Mouse (Mus musculus) E14TG2a.4 (cell line): ENCODE data around the gene 4930447C04Rik.

Experiments
- H3K27me3 ChIP-seq: 2 replicates; pipeline ENCODE4 v1.6.1; 2014; ENCODE audit warnings: low read length, control low read depth; ENCODE audit not compliant: insufficient read depth
- H3K36me3 ChIP-seq: 2 replicates; pipeline ENCODE4 v1.6.1; 2014; ENCODE audit warnings: low read length, control low read depth; ENCODE audit not compliant: insufficient read depth
- H3K4me1 ChIP-seq: replicated peaks from 2 replicates; pipeline ENCODE4 v1.6.1; 2014; ENCODE audit warnings: low read depth, low read length, control low read depth
- H3K4me3 ChIP-seq: replicated peaks from 2 replicates; pipeline ENCODE4 v1.5.1; 2014; ENCODE audit warnings: mild to moderate bottlenecking, low read length
- H3K9me3 ChIP-seq: 2 replicates; pipeline ENCODE4 v1.6.1; 2014; ENCODE audit warnings: low read length, control low read depth
- CTCF ChIP-seq: conservative IDR thresholded peaks from 2 replicates; pipeline ENCODE4 v1.5.1; 2014; ENCODE audit warnings: low read length
- NANOG ChIP-seq: IDR thresholded peaks from 2 replicates; pipeline ENCODE4 v1.6.1; 2014; ENCODE audit warnings: borderline replicate concordance, low read length, mixed read lengths
- POU5F1 ChIP-seq: IDR thresholded peaks from 2 replicates; pipeline ENCODE4 v1.6.1; 2014; ENCODE audit warnings: low read length, borderline replicate concordance

The 4930447C04Rik gene

DNA sequence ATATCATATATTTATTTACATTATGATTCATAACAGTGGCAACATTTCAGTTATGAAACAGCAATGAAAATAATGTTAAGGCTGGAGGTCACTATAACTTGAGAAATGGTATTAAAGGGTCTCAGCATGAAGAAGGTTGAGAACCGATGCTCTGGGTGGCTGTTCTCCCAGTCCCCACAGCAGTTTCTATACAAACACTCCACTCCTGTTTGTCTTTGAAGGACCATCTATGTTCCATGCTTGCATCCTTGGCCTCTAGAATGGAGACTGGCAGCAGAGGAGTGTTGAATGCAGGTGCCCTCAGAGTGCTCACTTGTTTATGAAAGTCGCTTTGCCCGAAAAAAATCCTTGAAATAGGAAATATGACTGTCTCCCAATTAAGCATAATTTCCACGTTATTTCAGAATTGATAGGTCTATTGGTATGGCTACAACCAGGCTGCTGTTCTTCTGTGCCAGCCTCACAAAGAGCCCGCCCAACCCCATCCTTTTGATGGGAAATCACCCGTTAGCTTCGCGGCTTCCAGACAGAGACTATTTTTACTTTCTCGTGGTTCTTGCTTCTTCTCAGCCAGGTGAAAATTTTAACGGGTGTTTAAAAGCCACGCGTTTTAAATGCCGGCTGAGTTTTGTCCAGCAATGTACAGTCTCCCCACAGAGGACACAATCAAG, 87.0 kb downstream of the 4930447C04Rik start:
- H3K4me1 ChIP-seq, result peaks cover 53% of the 10 kb centered on the region
- H3K27me3 ChIP-seq, result no peaks in the 10 kb centered on the region
- TF ChIP-seq POU5F1, result no peak
- H3K36me3 ChIP-seq, result no peaks in the 10 kb centered on the region
- no peaks in the 10 kb centered on the region for H3K9me3 ChIP-seq
- H3K4me3 ChIP-seq, result peak overlapping the region; percentile 59

DNA sequence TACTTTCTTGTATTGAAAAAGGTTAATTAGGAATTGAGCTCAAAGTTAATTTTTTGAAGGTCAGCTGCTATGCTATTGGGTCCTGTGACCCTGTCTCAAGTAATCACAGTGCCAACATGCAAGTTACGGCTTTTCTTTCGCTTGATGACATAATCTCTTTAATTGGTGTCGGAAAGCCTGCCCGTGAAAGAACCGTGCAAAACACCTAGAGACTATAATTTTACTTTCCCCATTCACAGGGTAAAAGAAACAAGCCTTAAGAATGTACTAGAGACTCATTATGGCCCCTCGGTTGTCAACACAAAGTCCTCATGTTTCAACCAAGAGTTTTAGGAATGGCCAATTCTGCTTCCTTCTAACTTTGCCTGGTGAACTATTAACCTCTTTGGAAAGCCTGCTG, 88.3 kb downstream of the 4930447C04Rik start:
- no peaks in the 10 kb centered on the region for H3K36me3 ChIP-seq
- TF ChIP-seq NANOG (no peak), CTCF (no peak), POU5F1 (no peak)
- no peaks in the 10 kb centered on the region for H3K9me3 ChIP-seq
- H3K4me1 ChIP-seq, result peaks cover 62% of the 10 kb centered on the region
- no peak overlapping the region for H3K4me3 ChIP-seq
- no peaks in the 10 kb centered on the region for H3K27me3 ChIP-seq

GRCm38 (mm10) chr12:72850146-72850545, 90.4 kb downstream of the 4930447C04Rik start:
- peaks cover 64% of the 10 kb centered on the region for H3K4me1 ChIP-seq
- H3K36me3 ChIP-seq, result no peaks in the 10 kb centered on the region
- TF ChIP-seq POU5F1, result no peak
- TF ChIP-seq CTCF, result no peak
- TF ChIP-seq NANOG, result no peak

GRCm38 (mm10) chr12:72847725-72848124, 92.8 kb downstream of the 4930447C04Rik start:
- Histone ChIP-seq H3K4me1 (peaks cover 59% of the 10 kb centered on the region), H3K4me3 (no peak overlapping the region), H3K27me3 (peaks cover 7% of the 10 kb centered on the region), H3K36me3 (no peaks in the 10 kb centered on the region), H3K9me3 (no peaks in the 10 kb centered on the region)
- TF ChIP-seq CTCF (peak; percentile 65), NANOG (no peak), POU5F1 (no peak)

More at GRCm38 (mm10) chr12:72850146-72850545, 90.4 kb downstream of the 4930447C04Rik start:
- Histone ChIP-seq H3K4me3 (no peak overlapping the region), H3K27me3 (peaks cover 7% of the 10 kb centered on the region), H3K9me3 (no peaks in the 10 kb centered on the region)

DNA sequence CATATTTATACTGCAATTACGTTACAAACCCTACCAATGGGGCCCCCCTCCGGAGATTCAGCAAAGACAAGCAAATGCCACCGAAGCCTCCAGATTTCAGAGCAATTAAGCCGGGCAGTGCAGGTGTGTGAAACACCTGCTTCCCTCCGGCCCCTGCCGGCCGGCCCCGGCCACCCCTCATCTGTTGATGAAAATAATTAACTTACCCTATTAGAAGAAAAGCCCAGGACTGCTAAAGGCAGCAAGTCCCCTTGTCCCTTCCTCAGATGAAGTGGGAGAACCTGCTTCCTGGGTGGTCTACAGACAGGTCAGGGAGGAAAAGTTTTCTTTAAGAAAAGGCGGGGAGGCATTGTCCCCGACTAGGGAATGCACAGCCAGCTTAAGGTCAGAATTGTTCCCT, 94.6 kb downstream of the 4930447C04Rik start:
- Histone ChIP-seq H3K4me3 (peak overlapping the region; percentile 64), H3K4me1 (peaks cover 66% of the 10 kb centered on the region), H3K9me3 (no peaks in the 10 kb centered on the region; the same call in 1 of the 2 replicates), H3K27me3 (peaks cover 7% of the 10 kb centered on the region), H3K36me3 (no peaks in the 10 kb centered on the region)
- TF ChIP-seq POU5F1 (no peak), NANOG (0 out of 2 replicates have a peak, but pooled peaks have one; percentile 5)

GRCm38 (mm10) chr12:72843973-72844620, 96.5 kb downstream of the 4930447C04Rik start:
- Histone ChIP-seq H3K9me3 (peaks cover 5% of the 10 kb centered on the region; the same call in 1 of the 2 replicates), H3K27me3 (peaks cover 7% of the 10 kb centered on the region), H3K36me3 (no peaks in the 10 kb centered on the region), H3K4me3 (peak overlapping the region; percentile 65), H3K4me1 (peaks cover 62% of the 10 kb centered on the region)
- TF ChIP-seq NANOG (no peak), CTCF (no peak), POU5F1 (no peak)

GRCm38 (mm10) chr12:72843555-72843954, 97.0 kb downstream of the 4930447C04Rik start:
- H3K4me1 ChIP-seq, result peaks cover 64% of the 10 kb centered on the region
- no peaks in the 10 kb centered on the region for H3K36me3 ChIP-seq
- H3K4me3 ChIP-seq, result peak overlapping the region; percentile 65
- TF ChIP-seq CTCF, result no peak
- no peak for TF ChIP-seq POU5F1
- no peak for TF ChIP-seq NANOG
- peaks cover 5% of the 10 kb centered on the region; the same call in 1 of the 2 replicates for H3K9me3 ChIP-seq
- peaks cover 7% of the 10 kb centered on the region for H3K27me3 ChIP-seq

DNA sequence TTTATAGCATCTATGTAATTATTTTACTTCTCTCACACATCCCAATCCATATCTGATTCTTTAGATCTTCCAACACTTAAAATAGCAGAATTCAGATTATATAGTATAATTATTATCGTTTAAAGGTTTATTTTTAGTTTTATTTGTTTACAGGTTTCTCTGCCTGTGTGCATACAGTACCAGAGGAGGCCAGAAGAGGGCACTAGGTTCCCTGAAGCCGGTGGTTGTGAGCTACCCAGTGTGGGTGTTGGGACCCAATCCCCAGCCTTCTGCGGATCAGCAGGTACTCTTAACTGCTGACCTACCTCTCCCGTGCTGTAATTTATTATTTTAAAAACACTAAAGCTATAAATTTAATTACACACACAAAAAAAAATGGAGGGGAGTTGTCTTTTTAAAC, 97.4 kb downstream of the 4930447C04Rik start:
- TF ChIP-seq NANOG (no peak), CTCF (peak; percentile 65), POU5F1 (no peak)
- peaks cover 61% of the 10 kb centered on the region for H3K4me1 ChIP-seq

DNA sequence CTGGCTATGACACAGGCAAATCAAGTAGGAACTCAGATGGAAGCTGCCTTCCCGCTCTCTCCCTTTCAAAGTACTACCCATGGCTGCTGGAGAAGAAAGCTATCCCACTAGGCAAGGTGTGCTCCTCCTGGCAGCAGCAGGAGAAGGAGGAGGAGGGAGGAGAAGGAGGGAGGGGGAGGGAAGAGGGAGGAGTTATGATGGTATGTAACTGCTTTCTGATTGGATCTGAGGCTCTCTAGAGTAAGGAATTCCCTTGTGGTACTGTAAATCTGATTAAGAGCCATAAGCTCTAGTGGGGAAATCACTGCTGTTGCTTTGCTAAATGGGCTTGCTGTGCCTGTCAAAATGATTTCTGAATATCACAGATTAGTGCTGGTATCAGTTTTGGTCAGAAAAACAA, 99.1 kb downstream of the 4930447C04Rik start:
- no peaks in the 10 kb centered on the region for H3K36me3 ChIP-seq
- H3K27me3 ChIP-seq, result peaks cover 1% of the 10 kb centered on the region
- peaks cover 46% of the 10 kb centered on the region for H3K4me1 ChIP-seq
- TF ChIP-seq NANOG, result no peak
- peaks cover 5% of the 10 kb centered on the region; the same call in 1 of the 2 replicates for H3K9me3 ChIP-seq
- H3K4me3 ChIP-seq, result no peak overlapping the region

More for the DNA sequence above, 97.4 kb downstream of the 4930447C04Rik start:
- Histone ChIP-seq H3K36me3 (no peaks in the 10 kb centered on the region), H3K9me3 (peaks cover 5% of the 10 kb centered on the region; the same call in 1 of the 2 replicates), H3K4me3 (no peak overlapping the region), H3K27me3 (peaks cover 7% of the 10 kb centered on the region)
